Mouse (Mus musculus): ENCODE results near the gene Emg1. TPM values are rescaled to one million over a fixed set of nuclear protein-coding genes. Genes with fewer than 3 reads are reported as not detected.
A peak's percentile ranks its signal among the peaks of the same experiment; 100 is the strongest.
"Not testable (repeated sequence)": the region's sequence is repeated elsewhere in the genome, so short reads cannot be mapped to it uniquely, and the experiment has no call there.

The Emg1 gene
- polyA plus RNA-seq, 1 experiment from 2014 or later, result 86.7 TPM

DNA sequence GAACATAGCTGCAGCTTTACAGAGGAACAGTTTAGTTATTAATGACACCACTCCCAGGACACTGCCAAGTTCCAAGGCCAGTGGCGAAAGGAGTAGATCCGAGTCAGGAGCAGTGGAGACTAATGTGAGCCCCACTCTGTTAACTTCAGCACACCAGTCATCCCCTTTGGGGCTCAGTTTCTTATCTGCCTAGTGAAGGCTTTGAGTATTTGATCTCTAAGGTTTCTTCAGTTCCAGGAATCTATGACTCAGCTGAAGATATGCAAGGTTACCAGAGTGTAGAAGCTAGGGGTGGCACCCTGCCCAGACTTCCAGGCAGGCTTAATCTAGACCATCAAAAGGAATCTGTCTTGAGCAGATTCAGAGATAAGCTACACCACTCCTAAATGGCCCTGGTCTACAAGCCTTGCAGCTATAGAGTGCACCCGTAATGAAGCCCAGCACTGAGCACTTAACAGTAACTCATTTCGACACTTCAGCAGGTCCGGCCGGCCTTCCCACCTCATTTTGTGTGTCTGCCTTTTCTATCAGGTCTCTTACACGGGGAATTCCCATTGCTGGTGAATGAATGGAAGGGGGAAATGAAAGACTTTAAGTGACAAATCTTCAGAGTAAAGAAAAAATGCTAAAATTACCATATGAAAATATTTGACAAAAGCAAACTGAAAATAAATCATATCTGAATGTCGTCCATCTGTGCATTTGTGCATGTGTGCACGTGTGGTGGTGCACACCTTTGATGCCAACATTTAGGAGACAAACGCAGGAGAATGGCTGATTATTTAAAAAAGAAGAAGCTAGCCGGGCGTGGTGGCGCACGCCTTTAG, 28.2 kb downstream of the Emg1 start:
- no peak overlapping the region for H3K9ac ChIP-seq (replicated peaks; ENCODE audit: low read depth)
- no peaks in the 10 kb centered on the region for H3K9me3 ChIP-seq (ENCODE audit: low read length)
- 58% methylated on average over 14 of the region's 14 CpGs for WGBS
- H3K4me2 ChIP-seq (replicated peaks; ENCODE audit: low read depth, low read length), result no peak overlapping the region
- no peak overlapping the region for H3K4me3 ChIP-seq (ENCODE audit: low read depth, low read length)
- H3K27me3 ChIP-seq (replicated peaks; ENCODE audit: insufficient read depth, low read length), result no peaks in the 10 kb centered on the region
- peak; percentile 91 for DNase-seq (ENCODE audit: low spot score)
- H3K4me1 ChIP-seq (ENCODE audit: insufficient read depth, low read depth, low read length), result peaks cover 12% of the 10 kb centered on the region; the same call in 1 of the 2 replicates
- ATAC-seq, result peak; percentile 98
- TF ChIP-seq CTCF (IDR thresholded peaks at IDR 0.05) (no peak), EP300 (IDR thresholded peaks at IDR 0.05) (peak; percentile 92)
- no peaks in the 10 kb centered on the region for H3K36me3 ChIP-seq (ENCODE audit: insufficient read depth, low read length)
- peak overlapping the region; percentile 66 for H3K27ac ChIP-seq (ENCODE audit: low read length)

GRCm38 (mm10) chr6:124682291-124682690, 29.7 kb downstream of the Emg1 start:
- peak overlapping the region; percentile 66; the same call in 1 of the 2 replicates for H3K27ac ChIP-seq (ENCODE audit: low read length)
- 0 out of 2 replicates have a peak, but pooled peaks have one; percentile 23 for TF ChIP-seq EP300 (IDR thresholded peaks at IDR 0.05)
- not testable (repeated sequence) for H3K27me3 ChIP-seq (replicated peaks; ENCODE audit: insufficient read depth, low read length); H3K9ac ChIP-seq (replicated peaks; ENCODE audit: low read depth); ATAC-seq; H3K9me3 ChIP-seq (ENCODE audit: low read length); H3K4me2 ChIP-seq (replicated peaks; ENCODE audit: low read depth, low read length); H3K4me3 ChIP-seq (ENCODE audit: low read depth, low read length); H3K36me3 ChIP-seq (ENCODE audit: insufficient read depth, low read length)
- H3K4me1 ChIP-seq (ENCODE audit: insufficient read depth, low read depth, low read length), result peaks cover 12% of the 10 kb centered on the region; the same call in 1 of the 2 replicates
- DNase-seq (ENCODE audit: low spot score), result peak; percentile 77
- 52% methylated on average over 6 of the region's 6 CpGs for WGBS

DNA sequence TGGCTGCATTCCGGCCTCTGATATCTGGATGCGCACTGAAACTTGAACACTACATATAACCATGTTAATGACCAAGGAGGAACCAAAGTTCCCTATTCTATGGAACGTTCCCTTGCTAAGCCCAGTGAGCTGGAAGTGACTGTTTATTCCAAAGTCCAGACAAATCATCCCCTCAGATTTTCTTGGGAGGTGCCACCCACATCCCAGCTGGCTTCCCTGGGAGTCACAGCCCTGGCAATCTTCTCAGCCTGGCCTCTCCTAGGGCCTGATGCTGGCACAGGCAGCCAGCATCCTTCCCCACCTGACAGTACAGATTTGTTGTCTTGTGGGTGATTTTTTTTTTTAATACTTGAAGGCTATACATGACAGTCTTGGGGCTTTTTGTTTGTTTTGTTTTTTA, 32.5 kb downstream of the Emg1 start:
- TF ChIP-seq EP300 (IDR thresholded peaks at IDR 0.05), result no peak
- Histone ChIP-seq H3K4me1 (ENCODE audit: insufficient read depth, low read depth, low read length) (peaks cover 12% of the 10 kb centered on the region; the same call in 1 of the 2 replicates), H3K9me3 (ENCODE audit: low read length) (no peaks in the 10 kb centered on the region), H3K27me3 (replicated peaks; ENCODE audit: insufficient read depth, low read length) (no peaks in the 10 kb centered on the region), H3K9ac (replicated peaks; ENCODE audit: low read depth) (no peak overlapping the region), H3K4me3 (ENCODE audit: low read depth, low read length) (no peak overlapping the region), H3K27ac (ENCODE audit: low read length) (no peak overlapping the region), H3K36me3 (ENCODE audit: insufficient read depth, low read length) (no peaks in the 10 kb centered on the region), H3K4me2 (replicated peaks; ENCODE audit: low read depth, low read length) (no peak overlapping the region)
- WGBS, result 79% methylated on average over 3 of the region's 3 CpGs
- DNase-seq (ENCODE audit: low spot score), result no peak
- ATAC-seq, result no peak

DNA sequence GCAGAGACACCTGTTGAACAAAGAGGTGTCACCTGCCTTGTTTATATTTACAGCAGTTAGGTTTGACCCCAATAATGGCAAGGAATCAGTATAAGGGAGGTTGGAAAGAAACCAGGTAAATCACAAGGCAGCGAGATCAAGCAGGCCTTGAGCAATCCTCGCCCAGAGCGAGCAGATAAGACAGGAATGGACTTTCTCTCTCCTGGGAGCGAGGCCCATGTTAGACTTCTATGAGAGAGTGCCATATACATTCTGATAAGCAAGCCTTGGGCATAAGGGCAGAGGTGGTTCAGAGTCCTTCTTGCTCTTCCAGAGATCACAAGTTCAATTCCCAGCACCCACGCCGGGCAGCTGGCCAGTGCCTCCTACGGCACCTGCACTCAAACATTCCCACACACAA, 33.2 kb downstream of the Emg1 start:
- DNase-seq (ENCODE audit: low spot score) (no peak), ATAC-seq (no peak)
- peaks cover 12% of the 10 kb centered on the region; the same call in 1 of the 2 replicates for H3K4me1 ChIP-seq (ENCODE audit: insufficient read depth, low read depth, low read length)
- H3K9me3 ChIP-seq (ENCODE audit: low read length), result no peaks in the 10 kb centered on the region
- no peak overlapping the region for H3K27ac ChIP-seq (ENCODE audit: low read length)
- TF ChIP-seq CTCF (IDR thresholded peaks at IDR 0.05) (no peak), EP300 (IDR thresholded peaks at IDR 0.05) (no peak)
- H3K9ac ChIP-seq (replicated peaks; ENCODE audit: low read depth), result no peak overlapping the region
- no peaks in the 10 kb centered on the region for H3K36me3 ChIP-seq (ENCODE audit: insufficient read depth, low read length)
- WGBS, result 77% methylated on average over 7 of the region's 7 CpGs
- H3K27me3 ChIP-seq (replicated peaks; ENCODE audit: insufficient read depth, low read length), result no peaks in the 10 kb centered on the region
- no peak overlapping the region for H3K4me2 ChIP-seq (replicated peaks; ENCODE audit: low read depth, low read length)
- H3K4me3 ChIP-seq (ENCODE audit: low read depth, low read length), result no peak overlapping the region

DNA sequence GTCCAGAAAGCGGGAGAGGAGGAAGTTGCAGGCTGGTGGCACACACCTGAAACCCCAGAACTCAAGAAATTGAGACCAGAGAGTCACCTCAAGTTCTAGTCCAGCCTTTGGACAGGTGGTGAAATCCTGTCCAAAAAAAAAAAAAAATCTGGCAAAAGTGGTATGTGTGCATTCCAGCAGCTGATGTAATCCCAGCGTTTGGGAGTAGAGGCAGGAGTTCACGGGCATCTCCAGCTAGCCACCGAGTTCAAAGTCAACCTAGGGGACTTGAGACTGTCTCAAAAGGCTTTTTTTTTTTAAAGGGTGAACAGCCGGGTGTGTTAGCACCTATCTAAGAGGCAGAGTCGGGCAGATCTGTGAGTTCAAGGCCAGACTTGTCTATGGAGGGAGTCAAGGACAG, 35.8 kb downstream of the Emg1 start:
- Histone ChIP-seq H3K9me3 (ENCODE audit: low read length) (no peaks in the 10 kb centered on the region), H3K4me1 (ENCODE audit: insufficient read depth, low read depth, low read length) (no peaks in the 10 kb centered on the region), H3K4me2 (replicated peaks; ENCODE audit: low read depth, low read length) (no peak overlapping the region), H3K36me3 (ENCODE audit: insufficient read depth, low read length) (no peaks in the 10 kb centered on the region), H3K27ac (ENCODE audit: low read length) (no peak overlapping the region), H3K9ac (replicated peaks; ENCODE audit: low read depth) (no peak overlapping the region), H3K27me3 (replicated peaks; ENCODE audit: insufficient read depth, low read length) (no peaks in the 10 kb centered on the region), H3K4me3 (ENCODE audit: low read depth, low read length) (no peak overlapping the region)
- ATAC-seq, result no peak
- 65% methylated on average over 6 of the region's 6 CpGs for WGBS
- DNase-seq (ENCODE audit: low spot score), result no peak
- TF ChIP-seq CTCF (IDR thresholded peaks at IDR 0.05) (no peak), EP300 (IDR thresholded peaks at IDR 0.05) (no peak)

DNA sequence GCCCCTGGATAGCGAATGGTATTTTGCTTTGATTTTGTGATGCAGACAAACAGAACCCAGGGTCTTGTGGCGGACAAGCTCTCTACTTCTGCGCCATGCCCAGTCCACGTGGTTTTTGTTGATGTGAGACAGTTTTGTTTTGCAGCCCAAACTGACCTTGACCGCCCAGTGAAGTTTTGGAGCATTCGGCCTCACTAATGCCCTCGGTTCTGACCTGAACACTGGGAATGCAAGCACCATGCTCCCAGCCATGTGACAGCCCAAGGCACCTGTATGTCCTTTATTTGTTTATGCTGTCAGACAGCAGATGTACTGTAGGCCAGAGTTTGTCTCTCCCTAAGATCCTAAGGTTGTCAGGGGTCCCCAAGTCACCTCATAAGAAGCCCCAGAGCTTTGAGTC, 37.4 kb downstream of the Emg1 start:
- H3K27ac ChIP-seq (ENCODE audit: low read length), result no peak overlapping the region
- TF ChIP-seq CTCF (IDR thresholded peaks at IDR 0.05) (no peak), EP300 (IDR thresholded peaks at IDR 0.05) (no peak)
- no peak for ATAC-seq

More for the DNA sequence above, 37.4 kb downstream of the Emg1 start:
- H3K9ac ChIP-seq (replicated peaks; ENCODE audit: low read depth), result no peak overlapping the region
- H3K36me3 ChIP-seq (ENCODE audit: insufficient read depth, low read length), result no peaks in the 10 kb centered on the region
- no peak overlapping the region for H3K4me2 ChIP-seq (replicated peaks; ENCODE audit: low read depth, low read length)
- 92% methylated on average over 7 of the region's 7 CpGs for WGBS
- H3K4me1 ChIP-seq (ENCODE audit: insufficient read depth, low read depth, low read length), result no peaks in the 10 kb centered on the region
- no peak for DNase-seq (ENCODE audit: low spot score)
- H3K4me3 ChIP-seq (ENCODE audit: low read depth, low read length), result no peak overlapping the region
- H3K27me3 ChIP-seq (replicated peaks; ENCODE audit: insufficient read depth, low read length), result no peaks in the 10 kb centered on the region
- H3K9me3 ChIP-seq (ENCODE audit: low read length), result no peaks in the 10 kb centered on the region

Measured in lung, postnatal 0 days (tissue).